16 mouse cellular contexts compared by ENCODE assay signal in genomic region chr4:95199394-95199793, GRCm38 (mm10).
DNase-seq lines count a peak whose midpoint lies in the region; ATAC-seq and TF ChIP-seq lines count a peak whose summit lies in the region.
"Had no signal": no experiment of that assay in that cellular context is flagged by ENCODE, and none has a peak within 500 bp of the region (broad histone marks: within the 10 kb centered on the region; RNA-seq: fewer than 3 reads in every experiment).

No protein-coding gene starts in this region.

- ATAC-seq in hindbrain, embryonic 11.5 days (ENCODE audit: low FRiP score), result peak; percentile 63
- no peak; the same call in 1 of the 2 replicates for ATAC-seq in midbrain, postnatal 0 days (ENCODE audit: low FRiP score)
- no peak for ATAC-seq in kidney, embryonic 16.5 days (ENCODE audit: low FRiP score, low TSS enrichment)

- H3K4me1 ChIP-seq in forebrain, embryonic 10.5 days, result peaks cover 37% of the 10 kb centered on the region
- no peaks in the 10 kb centered on the region for H3K4me1 ChIP-seq in hindbrain, embryonic 11.5 days (replicated peaks; ENCODE audit: control insufficient read depth, insufficient read depth, low read length)
- no peaks in the 10 kb centered on the region for H3K4me1 ChIP-seq in midbrain, postnatal 0 days (ENCODE audit: insufficient read depth, low read length)
- H3K4me1 ChIP-seq in kidney, embryonic 16.5 days (ENCODE audit: insufficient read depth, low read length), result peaks cover 13% of the 10 kb centered on the region
- H3K4me1 ChIP-seq: embryonic facial prominence, embryonic 15.5 days had no signal

- no peaks in the 10 kb centered on the region for H3K36me3 ChIP-seq in forebrain, embryonic 10.5 days (replicated peaks)
- no peaks in the 10 kb centered on the region for H3K36me3 ChIP-seq in hindbrain, embryonic 11.5 days (ENCODE audit: control insufficient read depth, insufficient read depth, low read length)
- no peaks in the 10 kb centered on the region for H3K36me3 ChIP-seq in midbrain, postnatal 0 days (ENCODE audit: insufficient read depth, low read length)
- no peaks in the 10 kb centered on the region for H3K36me3 ChIP-seq in kidney, embryonic 16.5 days (ENCODE audit: insufficient read depth, low read length)
- H3K36me3 ChIP-seq: embryonic facial prominence, embryonic 15.5 days had no signal

- no peaks in the 10 kb centered on the region for H3K9me3 ChIP-seq in forebrain, embryonic 10.5 days
- H3K9me3 ChIP-seq in hindbrain, embryonic 11.5 days (ENCODE audit: control insufficient read depth, low read length), result no peaks in the 10 kb centered on the region
- H3K9me3 ChIP-seq in midbrain, postnatal 0 days (ENCODE audit: low read length), result no peaks in the 10 kb centered on the region
- H3K9me3 ChIP-seq in kidney, embryonic 16.5 days (ENCODE audit: low read length), result no peaks in the 10 kb centered on the region
- H3K9me3 ChIP-seq: embryonic facial prominence, embryonic 15.5 days had no signal

- peak overlapping the region; percentile 72 for H3K27ac ChIP-seq in forebrain, embryonic 10.5 days
- H3K27ac ChIP-seq in hindbrain, embryonic 11.5 days (ENCODE audit: low read depth, low read length), result no peak overlapping the region
- no peak overlapping the region for H3K27ac ChIP-seq in midbrain, postnatal 0 days (ENCODE audit: low read depth, low read length)
- no peak overlapping the region for H3K27ac ChIP-seq in kidney, embryonic 16.5 days (ENCODE audit: low read length)
- H3K27ac ChIP-seq: embryonic facial prominence, embryonic 15.5 days; heart, adult 2 months; liver, embryonic 14.5 days had no signal

- H3K27me3 ChIP-seq in forebrain, embryonic 10.5 days (ENCODE audit: poor library complexity, severe bottlenecking), result peaks cover 4% of the 10 kb centered on the region; the same call in 1 of the 2 replicates
- H3K27me3 ChIP-seq in hindbrain, embryonic 11.5 days (ENCODE audit: control insufficient read depth, insufficient read depth, low read length), result no peaks in the 10 kb centered on the region
- no peaks in the 10 kb centered on the region for H3K27me3 ChIP-seq in midbrain, postnatal 0 days (ENCODE audit: insufficient read depth, low read length)
- no peaks in the 10 kb centered on the region for H3K27me3 ChIP-seq in kidney, embryonic 16.5 days (ENCODE audit: insufficient read depth, low read length)
- H3K27me3 ChIP-seq: embryonic facial prominence, embryonic 15.5 days had no signal

- H3K4me2 ChIP-seq in hindbrain, embryonic 11.5 days (replicated peaks; ENCODE audit: low read depth, low read length), result no peak overlapping the region
- H3K4me2 ChIP-seq in midbrain, postnatal 0 days (ENCODE audit: low read depth, low read length, poor library complexity, severe bottlenecking), result no peak overlapping the region
- no peak overlapping the region for H3K4me2 ChIP-seq in kidney, embryonic 16.5 days (replicated peaks; ENCODE audit: low read depth, low read length)
- H3K4me2 ChIP-seq: embryonic facial prominence, embryonic 15.5 days had no signal

- no peak for TF ChIP-seq CTCF in midbrain, postnatal 0 days (IDR thresholded peaks at IDR 0.05)

- no peak overlapping the region for H3K4me3 ChIP-seq in forebrain, embryonic 10.5 days
- no peak overlapping the region for H3K4me3 ChIP-seq in hindbrain, embryonic 11.5 days (ENCODE audit: low read depth, low read length)
- no peak overlapping the region for H3K4me3 ChIP-seq in midbrain, postnatal 0 days (ENCODE audit: low read depth, low read length)
- H3K4me3 ChIP-seq in kidney, embryonic 16.5 days (ENCODE audit: low read length), result no peak overlapping the region
- H3K4me3 ChIP-seq: embryonic facial prominence, embryonic 15.5 days; heart, adult 2 months had no signal

- H3K9ac ChIP-seq in hindbrain, embryonic 11.5 days (ENCODE audit: low read depth, low read length), result no peak overlapping the region
- no peak overlapping the region for H3K9ac ChIP-seq in midbrain, postnatal 0 days (replicated peaks; ENCODE audit: low read length, poor library complexity, severe bottlenecking)
- no peak overlapping the region for H3K9ac ChIP-seq in kidney, embryonic 16.5 days (replicated peaks; ENCODE audit: low read length)
- H3K9ac ChIP-seq: embryonic facial prominence, embryonic 15.5 days; liver, embryonic 14.5 days had no signal

- peak; percentile 54 for DNase-seq in heart, adult 11 months
- DNase-seq in heart, postnatal 4 days, result no peak
- peak; percentile 38 for DNase-seq in forebrain, embryonic 10.5 days (ENCODE audit: extremely low spot score, low spot score)
- DNase-seq in hindbrain, embryonic 11.5 days (ENCODE audit: low spot score), result peak; percentile 31
- DNase-seq in midbrain, postnatal 0 days (ENCODE audit: low spot score), result peak; percentile 34
- no peak for DNase-seq in gastrocnemius, adult 18-20 months (ENCODE audit: low spot score)
- DNase-seq in urinary bladder, adult 2 months (ENCODE audit: low spot score), result no peak
- DNase-seq: adrenal gland, adult 8-10 months; cerebellum, adult 9-11 months; heart, adult 2 months; heart, postnatal 14 days; left cerebral cortex, postnatal 4 days; right cerebral cortex, postnatal 4 days had no signal

- 49% methylated on average over 5 of the region's 5 CpGs for WGBS in forebrain, embryonic 10.5 days
- 40% methylated on average over 5 of the region's 5 CpGs for WGBS in hindbrain, embryonic 11.5 days
- whole genome bisulfite sequencing in midbrain, postnatal 0 days, result 39% methylated on average over 5 of the region's 5 CpGs
- 87% methylated on average over 5 of the region's 5 CpGs for WGBS in kidney, embryonic 16.5 days

Comparison
In these comparisons a context has a peak if more than half of its experiments do, and no peak if none do; other contexts are left out.
1. DNase-seq: peak in heart, adult 11 months (single experiment), forebrain, embryonic 10.5 days (single experiment), hindbrain, embryonic 11.5 days (single experiment) and midbrain, postnatal 0 days (single experiment); none in heart, postnatal 4 days (single experiment), gastrocnemius, adult 18-20 months (single experiment) and urinary bladder, adult 2 months (single experiment).